Mouse (Mus musculus) forebrain, embryonic 11.5 days (tissue): ENCODE results near the gene Ly86. TPM values are rescaled to one million over a fixed set of nuclear protein-coding genes. Genes with fewer than 3 reads are reported as not detected.

Experiments
- ATAC-seq: fragments of 200-750 bp; cut with Nextera tagmentation; replicated peaks from 2 replicates; pipeline ENCODE4 v1.8.0; 2017; ENCODE audit warnings: moderate TSS enrichment; ENCODE audit not compliant: low FRiP score
- DNase-seq: peaks from one replicate; pipeline ENCODE4 v3.0.0-alpha.2; 2017; ENCODE audit warnings: low spot score
- H3K27ac ChIP-seq: fragments of 300-500 bp; sonication (generic); 2 replicates; pipeline ENCODE4 v1.5.1; 2014; ENCODE audit warnings: low read depth, low read length
- H3K27me3 ChIP-seq: fragments of 300-500 bp; sonication (generic); 2 replicates; pipeline ENCODE4 v1.6.1; 2014; ENCODE audit warnings: mild to moderate bottlenecking, low read length, mixed read lengths; ENCODE audit not compliant: control insufficient read depth, insufficient read depth
- H3K36me3 ChIP-seq: fragments of 300-500 bp; sonication (generic); 2 replicates; pipeline ENCODE4 v1.6.1; 2014; ENCODE audit warnings: mild to moderate bottlenecking, low read length, moderate library complexity, mixed read lengths; ENCODE audit not compliant: control insufficient read depth, insufficient read depth
- H3K4me1 ChIP-seq: fragments of 300-500 bp; sonication (generic); replicated peaks from 2 replicates; pipeline ENCODE4 v1.6.1; 2014; ENCODE audit warnings: low read length, mixed read lengths; ENCODE audit not compliant: control insufficient read depth, insufficient read depth
- H3K4me2 ChIP-seq: fragments of 300-500 bp; sonication (generic); 2 replicates; pipeline ENCODE4 v1.6.1; 2014; ENCODE audit warnings: low read depth, mild to moderate bottlenecking, low read length, moderate library complexity, mixed read lengths; ENCODE audit not compliant: severe bottlenecking
- H3K4me3 ChIP-seq: fragments of 300-500 bp; sonication (generic); 2 replicates; pipeline ENCODE4 v1.5.1; 2014; ENCODE audit warnings: low read depth, low read length
- H3K9ac ChIP-seq: fragments of 300-500 bp; sonication (generic); 2 replicates; pipeline ENCODE4 v1.6.1; 2014; ENCODE audit warnings: low read length
- H3K9me3 ChIP-seq: fragments of 300-500 bp; sonication (generic); 2 replicates; pipeline ENCODE4 v1.6.1; 2016; ENCODE audit warnings: low read length, mixed read lengths; ENCODE audit not compliant: control insufficient read depth
- WGBS: fragments of 180-500 bp; shearing (Covaris S2); extraction: QIAGEN DNeasy Blood & Tissue Kit; methylation state at CpG from one replicate; pipeline ENCODE4 v1.1.7; 2014; 5-methylcytosine and 5-hydroxymethylcytosine counted together
- polyA plus RNA-seq: library from polyadenylated mRNA; unstranded; fragments of >200 nt; fragmentation: Nextera tagmentation; extraction: Ambion mirVana; gene quantifications from 2 replicates; pipeline ENCODE4 v1.2.1, GENCODE M21; 2014

Ly86 gene
- polyA plus RNA-seq, 1 experiment from 2014 or later, result 4.0 TPM

- H3K36me3 ChIP-seq, result no peaks in the 10 kb centered on the region
- H3K4me1 ChIP-seq, result no peaks in the 10 kb centered on the region
- no peak for ATAC-seq
- no peak overlapping the region for H3K9ac ChIP-seq
- no peak overlapping the region for H3K4me3 ChIP-seq
- DNase-seq, result no peak
- no peak overlapping the region for H3K4me2 ChIP-seq
- no peaks in the 10 kb centered on the region for H3K27me3 ChIP-seq
- H3K27ac ChIP-seq, result no peak overlapping the region
- no peaks in the 10 kb centered on the region; the same call in 1 of the 2 replicates for H3K9me3 ChIP-seq
- WGBS, result 87% methylated on average over 7 of the region's 7 CpGs
Measured at GRCm38 (mm10) chr13:37337871-37338270, 7.1 kb upstream of the Ly86 start.

GRCm38 (mm10) chr13:37342804-37343203, 2.2 kb upstream of the Ly86 start:
- no peak overlapping the region for H3K27ac ChIP-seq
- 92% methylated on average over 1 of the region's 1 CpGs for WGBS
- H3K27me3 ChIP-seq, result no peaks in the 10 kb centered on the region
- no peak for DNase-seq
- H3K36me3 ChIP-seq, result no peaks in the 10 kb centered on the region
- no peak overlapping the region for H3K9ac ChIP-seq
- H3K4me3 ChIP-seq, result no peak overlapping the region
- no peak for ATAC-seq
- H3K4me1 ChIP-seq, result no peaks in the 10 kb centered on the region
- no peaks in the 10 kb centered on the region; the same call in 1 of the 2 replicates for H3K9me3 ChIP-seq
- no peak overlapping the region for H3K4me2 ChIP-seq

GRCm38 (mm10) chr13:37345823-37346222, 815 bp downstream of the Ly86 start:
- H3K27ac ChIP-seq, result no peak overlapping the region
- H3K9me3 ChIP-seq, result no peaks in the 10 kb centered on the region
- H3K4me2 ChIP-seq, result no peak overlapping the region
- H3K9ac ChIP-seq, result no peak overlapping the region
- DNase-seq (no peak), ATAC-seq (no peak)
- H3K4me3 ChIP-seq, result no peak overlapping the region
- WGBS, result 93% methylated on average over 10 of the region's 10 CpGs
- H3K36me3 ChIP-seq, result no peaks in the 10 kb centered on the region
- no peaks in the 10 kb centered on the region for H3K4me1 ChIP-seq
- H3K27me3 ChIP-seq, result no peaks in the 10 kb centered on the region

GRCm38 (mm10) chr13:37347871-37348595, 3.0 kb downstream of the Ly86 start:
- Histone ChIP-seq H3K9me3 (no peaks in the 10 kb centered on the region), H3K36me3 (no peaks in the 10 kb centered on the region), H3K4me1 (no peaks in the 10 kb centered on the region), H3K27me3 (no peaks in the 10 kb centered on the region), H3K27ac (no peak overlapping the region), H3K4me3 (no peak overlapping the region), H3K9ac (no peak overlapping the region), H3K4me2 (no peak overlapping the region)
- DNase-seq (no peak), ATAC-seq (no peak)
- WGBS, result 87% methylated on average over 8 of the region's 8 CpGs

- WGBS, result 91% methylated on average over 5 of the region's 5 CpGs
- Histone ChIP-seq H3K4me3 (no peak overlapping the region), H3K9ac (no peak overlapping the region), H3K27me3 (no peaks in the 10 kb centered on the region), H3K4me2 (no peak overlapping the region), H3K9me3 (no peaks in the 10 kb centered on the region), H3K36me3 (no peaks in the 10 kb centered on the region), H3K27ac (no peak overlapping the region), H3K4me1 (no peaks in the 10 kb centered on the region)
- DNase-seq (no peak), ATAC-seq (no peak)
Measured at GRCm38 (mm10) chr13:37349051-37349450, 4.0 kb downstream of the Ly86 start.

- WGBS, result 69% methylated on average over 2 of the region's 2 CpGs
- ATAC-seq (no peak), DNase-seq (no peak)
- H3K9ac ChIP-seq, result no peak overlapping the region
- no peak overlapping the region for H3K27ac ChIP-seq
- no peak overlapping the region for H3K4me2 ChIP-seq
- H3K4me3 ChIP-seq, result no peak overlapping the region
- H3K27me3 ChIP-seq, result no peaks in the 10 kb centered on the region
- H3K36me3 ChIP-seq, result no peaks in the 10 kb centered on the region
- no peaks in the 10 kb centered on the region for H3K4me1 ChIP-seq
- H3K9me3 ChIP-seq, result no peaks in the 10 kb centered on the region
Measured at GRCm38 (mm10) chr13:37353016-37353415, 8.0 kb downstream of the Ly86 start.

GRCm38 (mm10) chr13:37353868-37354267, 8.9 kb downstream of the Ly86 start:
- no peak for ATAC-seq
- H3K27me3 ChIP-seq, result no peaks in the 10 kb centered on the region
- no peak overlapping the region for H3K9ac ChIP-seq
- WGBS, result 69% methylated on average over 4 of the region's 4 CpGs
- H3K36me3 ChIP-seq, result no peaks in the 10 kb centered on the region
- no peak overlapping the region for H3K4me3 ChIP-seq
- no peaks in the 10 kb centered on the region for H3K9me3 ChIP-seq
- H3K4me2 ChIP-seq, result no peak overlapping the region
- no peak for DNase-seq
- no peak overlapping the region for H3K27ac ChIP-seq
- no peaks in the 10 kb centered on the region for H3K4me1 ChIP-seq

GRCm38 (mm10) chr13:37354432-37354831, 9.4 kb downstream of the Ly86 start:
- Histone ChIP-seq H3K4me2 (no peak overlapping the region), H3K4me1 (no peaks in the 10 kb centered on the region), H3K9me3 (no peaks in the 10 kb centered on the region), H3K27ac (no peak overlapping the region), H3K4me3 (no peak overlapping the region), H3K27me3 (no peaks in the 10 kb centered on the region), H3K36me3 (no peaks in the 10 kb centered on the region), H3K9ac (no peak overlapping the region)
- no peak for ATAC-seq
- DNase-seq, result no peak
- WGBS, result 92% methylated on average over 4 of the region's 4 CpGs

- no peak overlapping the region for H3K4me2 ChIP-seq
- ATAC-seq, result no peak
- no peaks in the 10 kb centered on the region for H3K4me1 ChIP-seq
- H3K27ac ChIP-seq, result no peak overlapping the region
- H3K9ac ChIP-seq, result no peak overlapping the region
- WGBS, result 93% methylated on average over 10 of the region's 10 CpGs
- H3K36me3 ChIP-seq, result no peaks in the 10 kb centered on the region
- H3K27me3 ChIP-seq, result no peaks in the 10 kb centered on the region
- no peak for DNase-seq
- no peaks in the 10 kb centered on the region for H3K9me3 ChIP-seq
- H3K4me3 ChIP-seq, result no peak overlapping the region
Measured at GRCm38 (mm10) chr13:37355642-37356331, 10.8 kb downstream of the Ly86 start.
